Mouse (Mus musculus) induced T-regulatory cell, adult 2 months (primary cell): ENCODE results near the gene Sh3tc1.

Source experiments
- DNase-seq: peaks from one replicate; pipeline ENCODE4 v3.0.0-alpha.2; 2012; ENCODE audit warnings: low read depth

Gene Sh3tc1

DNA sequence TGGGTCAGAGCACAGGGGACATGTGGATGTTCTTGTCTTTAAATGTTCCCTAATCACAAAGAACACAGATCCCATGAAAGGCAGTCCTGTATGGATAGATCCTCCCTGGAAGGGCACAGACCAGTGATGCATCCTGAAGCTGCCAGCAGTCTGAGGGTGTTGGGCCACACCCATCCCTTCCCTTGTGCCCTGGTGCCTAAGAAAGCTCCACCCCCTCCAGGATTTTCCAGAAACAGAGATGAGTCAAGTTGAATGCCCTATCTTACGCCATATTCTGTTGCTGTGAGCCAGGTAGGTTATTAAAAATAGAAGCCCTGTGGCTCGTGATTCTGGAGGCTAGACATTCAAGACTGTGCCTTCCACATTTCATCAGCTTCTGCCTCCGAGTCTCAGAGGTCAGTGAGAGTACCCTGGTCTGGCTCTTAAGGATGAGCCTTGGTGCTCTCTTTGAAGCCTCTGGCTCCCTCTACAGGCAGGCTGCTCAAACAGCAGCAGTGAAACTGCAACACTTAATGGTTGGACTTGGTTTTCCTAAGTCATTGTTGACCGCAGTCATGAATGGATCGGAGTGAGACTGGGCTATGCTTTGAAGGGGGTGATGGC is 15.4 kb upstream of the Sh3tc1 start:
- DNase-seq, result peak; percentile 74

DNA sequence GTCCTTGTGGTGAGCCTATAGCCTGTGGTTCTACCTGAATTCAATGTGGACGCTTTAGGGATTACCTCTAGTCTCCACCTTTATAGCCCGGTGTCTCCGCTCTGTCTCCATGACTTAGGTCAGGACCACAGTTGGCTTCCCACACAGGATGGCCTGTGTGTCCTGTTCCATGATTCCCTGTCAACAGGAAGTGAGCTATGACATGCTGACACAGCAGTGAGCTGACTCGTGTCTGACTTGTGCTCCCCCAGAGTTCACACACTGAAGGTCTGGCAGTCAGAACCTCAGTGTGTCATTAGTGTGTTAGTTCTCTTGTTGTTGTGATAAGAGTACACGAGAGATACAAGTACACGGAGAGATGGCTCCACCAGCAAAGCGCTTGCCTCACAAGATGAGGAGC is 11.2 kb upstream of the Sh3tc1 start:
- DNase-seq, result no peak

DNA sequence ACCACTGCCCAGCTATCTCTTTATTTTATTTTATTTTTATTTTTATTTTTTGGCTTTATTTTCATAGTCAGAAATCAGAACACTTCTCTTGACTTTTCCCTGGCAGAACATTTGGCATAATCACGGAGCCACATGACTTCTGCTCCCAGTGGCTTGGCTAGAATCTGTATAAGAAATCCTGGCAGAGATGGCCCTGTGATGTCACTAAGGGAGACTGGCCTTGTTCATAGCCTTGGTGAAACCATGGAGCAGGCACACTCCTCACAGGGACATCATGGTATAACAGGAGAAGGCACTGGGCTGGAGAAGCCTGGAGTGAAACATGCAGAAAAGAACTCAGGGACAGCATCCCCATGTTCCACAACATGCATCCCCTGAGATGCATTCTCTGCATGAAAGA is 10.2 kb upstream of the Sh3tc1 start:
- no peak for DNase-seq

- no peak for DNase-seq
These were observed 9.6 kb upstream of the Sh3tc1 start for GRCm38 (mm10) chr5:35749416-35749815.

DNA sequence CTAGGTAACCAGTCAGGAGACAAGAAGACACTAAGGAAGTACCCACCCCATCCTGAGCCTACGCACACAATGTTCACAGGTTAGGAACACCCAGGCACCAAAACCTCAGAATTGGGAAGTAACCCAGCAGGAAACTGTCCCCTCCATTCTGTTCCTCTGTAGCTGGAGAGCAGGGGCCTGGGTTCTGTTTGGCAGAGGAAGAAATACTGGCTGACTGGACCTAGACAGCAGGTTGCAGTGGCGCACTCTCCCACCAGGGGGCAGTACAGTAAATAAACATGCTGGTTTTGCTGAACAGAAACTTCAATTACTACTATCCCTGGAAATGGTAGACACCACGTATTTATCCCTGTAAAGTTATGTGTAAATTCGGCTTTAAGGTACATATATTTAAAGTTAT is 7.1 kb upstream of the Sh3tc1 start:
- DNase-seq, result peak; percentile 77

DNA sequence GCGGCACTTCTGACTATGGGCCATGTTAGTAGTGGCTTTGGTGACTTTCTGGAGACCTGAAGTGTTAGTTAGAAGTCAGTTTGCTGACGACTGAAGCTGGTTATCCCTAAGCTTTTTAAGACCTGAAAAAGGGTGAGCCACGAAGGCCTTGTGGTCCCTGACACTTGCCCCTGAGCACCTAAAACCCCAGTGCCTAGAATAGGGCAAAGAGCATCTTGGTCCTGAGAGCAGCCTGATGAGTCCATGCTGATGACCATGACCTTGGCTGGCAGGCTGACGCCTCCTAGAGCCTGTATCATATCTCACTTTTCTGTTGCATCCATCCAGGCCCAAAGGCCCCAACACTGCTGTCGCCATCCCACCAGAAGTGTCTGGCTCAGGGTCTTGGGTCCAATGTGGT is 5.6 kb upstream of the Sh3tc1 start:
- DNase-seq, result no peak

GRCm38 (mm10) chr5:35743990-35744722 is 4.4 kb upstream of the Sh3tc1 start:
- no peak for DNase-seq

- DNase-seq, result no peak
These were observed 3.6 kb upstream of the Sh3tc1 start for GRCm38 (mm10) chr5:35743238-35743951.

DNA sequence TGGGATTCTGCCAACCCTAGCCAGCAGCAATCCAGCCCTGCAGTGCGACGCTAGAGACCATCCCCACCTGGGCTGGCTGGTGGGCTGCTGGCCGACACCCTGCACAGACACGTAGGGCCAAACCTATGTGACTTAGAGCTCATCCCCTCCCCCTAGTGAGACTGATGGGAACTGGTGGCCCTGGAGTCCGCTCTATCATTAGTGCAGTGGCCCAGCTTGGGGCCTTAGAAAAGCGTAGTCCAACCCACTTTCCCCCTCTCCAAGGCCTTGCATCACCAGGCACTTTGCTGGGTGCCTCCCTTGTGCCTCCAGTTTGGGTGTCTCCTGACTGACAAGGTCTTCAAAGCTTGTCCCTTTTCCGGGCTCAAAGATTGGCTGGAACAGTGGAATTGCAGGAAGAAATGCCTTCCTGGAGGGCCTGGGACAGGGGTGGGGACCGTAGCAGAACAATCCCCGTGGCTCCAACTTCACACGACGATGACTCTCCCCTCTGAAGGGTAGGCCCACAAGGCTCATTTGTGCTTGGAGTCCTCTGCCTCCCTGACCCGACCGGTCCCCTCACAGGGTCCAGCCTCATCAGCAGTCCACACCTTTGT is 1.5 kb upstream of the Sh3tc1 start:
- DNase-seq, result no peak

DNA sequence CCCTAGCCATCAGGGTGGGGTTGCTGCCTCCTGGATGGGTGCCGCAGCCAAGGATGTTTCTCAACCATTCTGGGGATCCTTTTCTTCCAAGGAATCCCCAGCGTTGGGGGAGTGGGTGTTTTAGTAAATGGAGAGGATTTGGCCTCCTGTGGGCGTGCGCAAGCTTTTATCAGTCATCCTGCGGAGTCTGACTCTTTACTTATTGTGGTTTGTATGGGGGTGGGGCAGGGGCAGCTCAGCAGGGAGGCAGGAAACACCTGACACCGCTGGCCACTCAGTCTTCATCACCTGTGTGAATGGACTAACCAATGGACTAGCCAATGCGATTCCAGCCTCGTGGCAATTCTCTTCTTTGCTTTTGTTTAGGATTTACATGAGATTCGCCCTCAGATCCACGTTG is 929 bp upstream of the Sh3tc1 start:
- DNase-seq, result no peak

DNA sequence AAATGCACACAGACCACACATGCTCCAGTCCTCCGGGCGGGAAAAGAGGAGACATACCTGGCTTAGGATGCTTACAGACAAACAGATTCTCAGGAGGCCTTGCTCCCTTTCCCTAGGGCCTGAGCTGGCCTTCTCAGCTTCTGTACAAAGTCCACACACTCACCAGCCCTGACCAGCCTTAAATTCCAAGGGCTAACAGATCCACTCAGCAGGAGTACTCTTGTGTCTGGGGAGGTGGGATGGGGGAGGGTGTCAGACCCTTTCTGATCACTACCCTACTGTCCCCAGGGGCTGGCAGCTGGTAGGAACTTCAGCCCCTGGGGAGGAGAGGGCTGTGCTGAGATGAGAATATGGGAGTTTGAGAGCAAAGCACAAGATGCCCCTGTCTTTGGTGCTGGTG is 782 bp downstream of the Sh3tc1 start:
- no peak for DNase-seq

GRCm38 (mm10) chr5:35737231-35737901 is 2.4 kb downstream of the Sh3tc1 start:
- no peak for DNase-seq

GRCm38 (mm10) chr5:35733523-35733922 is 6.3 kb downstream of the Sh3tc1 start:
- DNase-seq, result no peak

- no peak for DNase-seq
These were observed 8.8 kb downstream of the Sh3tc1 start for GRCm38 (mm10) chr5:35731006-35731405.

GRCm38 (mm10) chr5:35730552-35730951 is 9.2 kb downstream of the Sh3tc1 start:
- DNase-seq, result no peak

- DNase-seq, result peak; percentile 31
These were observed 9.9 kb downstream of the Sh3tc1 start for GRCm38 (mm10) chr5:35729844-35730243.

DNA sequence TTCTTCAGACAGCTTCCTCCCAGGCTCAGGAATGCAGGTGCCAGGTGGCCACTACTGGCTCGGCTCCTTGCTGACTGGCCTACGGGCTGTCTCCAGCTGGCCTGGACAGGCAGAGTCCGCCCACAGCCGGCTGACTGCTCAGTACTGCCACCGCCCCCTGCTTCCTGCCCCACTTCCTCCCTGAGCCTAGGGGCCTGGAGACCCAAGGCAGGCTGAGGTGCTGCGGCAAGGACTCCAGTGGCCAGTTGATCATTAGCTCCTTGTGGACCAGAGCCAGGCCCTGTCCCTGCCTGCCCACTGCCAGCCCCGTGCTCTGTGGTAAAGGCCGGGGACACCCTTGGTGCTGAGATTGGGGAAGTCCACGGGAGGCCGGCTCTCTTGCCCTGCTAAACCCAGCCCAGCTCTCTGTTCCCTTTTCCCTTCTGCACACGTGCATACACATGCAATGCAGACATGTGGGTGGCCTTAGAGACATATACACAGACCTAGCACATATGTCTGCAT is 10.8 kb downstream of the Sh3tc1 start:
- peak; percentile 60 for DNase-seq

DNA sequence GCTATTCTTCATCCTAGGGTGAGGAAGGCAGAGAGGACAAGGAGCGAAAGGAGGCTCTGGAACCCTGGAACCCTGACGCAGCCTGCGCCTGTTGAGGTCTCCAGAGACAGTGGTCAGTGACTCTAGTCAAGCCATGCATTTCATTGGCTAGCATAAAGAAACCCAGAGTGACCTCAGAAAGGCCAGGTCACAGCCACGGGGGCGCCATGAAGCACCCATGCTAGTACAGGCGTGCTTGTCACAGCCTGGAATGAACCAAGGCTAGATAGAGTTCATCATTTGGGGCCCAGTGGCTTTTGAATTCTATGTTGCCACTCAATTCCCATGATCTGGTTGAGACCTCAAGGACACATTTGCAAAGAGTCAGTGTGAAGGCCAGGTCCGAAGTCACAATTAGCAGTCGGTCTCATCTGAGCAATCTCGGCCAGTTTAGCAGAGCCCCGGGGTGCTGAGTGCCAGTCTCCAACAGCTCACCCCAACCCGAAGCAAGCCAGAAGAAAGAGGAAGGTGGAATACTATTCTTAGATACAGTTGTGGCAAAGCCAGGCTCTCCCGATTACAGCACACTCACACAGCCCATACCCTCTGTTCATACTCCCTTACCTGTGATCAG is 11.3 kb downstream of the Sh3tc1 start:
- no peak for DNase-seq

DNA sequence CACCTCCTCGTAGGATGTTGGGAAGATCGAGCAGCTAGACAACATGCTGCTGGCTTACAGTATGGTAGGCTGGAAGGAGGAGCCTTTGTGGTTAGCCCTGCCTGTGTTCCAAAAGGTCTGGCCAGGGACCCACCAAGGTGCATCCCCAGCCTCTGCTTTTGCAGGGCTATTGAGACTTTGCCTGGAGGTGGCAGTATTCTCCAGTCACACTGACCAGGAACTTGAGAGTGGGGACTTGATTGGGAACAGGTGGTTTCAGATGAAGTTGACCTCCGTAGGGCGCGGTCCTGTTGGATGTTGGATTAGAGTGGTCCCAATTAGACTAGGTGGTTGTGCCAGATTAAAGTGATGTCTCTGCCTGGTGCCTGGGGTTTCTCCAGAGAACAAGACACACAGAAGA is 12.3 kb downstream of the Sh3tc1 start:
- no peak for DNase-seq

DNA sequence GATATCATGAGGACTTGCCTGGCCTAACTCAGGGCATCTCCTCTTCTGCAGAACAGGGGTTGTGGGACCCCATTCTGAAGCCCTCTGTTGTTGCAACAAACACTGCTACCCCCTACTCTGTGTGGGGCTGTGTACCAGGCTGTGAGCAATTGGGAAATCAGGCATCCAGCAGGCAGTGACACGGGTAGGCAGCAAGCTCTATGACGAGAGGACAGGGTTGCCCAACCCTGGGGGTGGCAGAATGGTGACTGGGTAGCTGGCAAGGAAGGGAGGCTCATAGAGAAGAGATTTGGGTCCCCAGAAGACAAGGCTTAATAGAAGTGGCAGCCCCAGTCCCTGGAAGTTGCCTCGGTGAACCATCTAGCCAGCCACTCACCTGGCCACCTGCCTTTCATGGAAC is 13.9 kb downstream of the Sh3tc1 start:
- no peak for DNase-seq

- no peak for DNase-seq
These were observed 15.9 kb downstream of the Sh3tc1 start for GRCm38 (mm10) chr5:35723900-35724299.

- no peak for DNase-seq
These were observed 17.1 kb downstream of the Sh3tc1 start for GRCm38 (mm10) chr5:35722654-35723053.
